Mouse (Mus musculus) forebrain, embryonic 10.5 days (tissue): ENCODE results near the gene Sfxn1. TPM values are rescaled to one million over a fixed set of nuclear protein-coding genes. Genes with fewer than 3 reads are reported as not detected.

ENCODE experiments used
- DNase-seq: peaks from one replicate; pipeline ENCODE4 v3.0.0-alpha.2; 2017; ENCODE audit warnings: low spot score; ENCODE audit errors: extremely low spot score
- H3K27ac ChIP-seq: fragments of 300-500 bp; sonication (generic); 2 replicates; pipeline ENCODE4 v1.5.1; 2016; ENCODE audit warnings: mild to moderate bottlenecking
- H3K27me3 ChIP-seq: fragments of 300-500 bp; sonication (generic); 2 replicates; pipeline ENCODE4 v1.6.1; 2016; ENCODE audit warnings: mild to moderate bottlenecking; ENCODE audit not compliant: poor library complexity, severe bottlenecking
- H3K36me3 ChIP-seq: fragments of 300-500 bp; sonication (generic); replicated peaks from 2 replicates; pipeline ENCODE4 v1.6.1; 2016; ENCODE audit warnings: mild to moderate bottlenecking, moderate library complexity
- H3K4me1 ChIP-seq: fragments of 300-500 bp; sonication (generic); 2 replicates; pipeline ENCODE4 v1.6.1; 2016
- H3K4me3 ChIP-seq: fragments of 300-500 bp; sonication (generic); 2 replicates; pipeline ENCODE4 v1.5.1; 2016; ENCODE audit warnings: mild to moderate bottlenecking, moderate library complexity
- H3K9me3 ChIP-seq: fragments of 300-500 bp; sonication (generic); 2 replicates; pipeline ENCODE4 v1.6.1; 2016; ENCODE audit warnings: mild to moderate bottlenecking, moderate library complexity
- WGBS: fragments of 180-500 bp; shearing (Covaris S2); methylation state at CpG from one replicate; pipeline ENCODE4 v1.1.7; 2016; 5-methylcytosine and 5-hydroxymethylcytosine counted together
- polyA plus RNA-seq: library from polyadenylated mRNA; unstranded; fragments of >200 nt; fragmentation: Nextera tagmentation; extraction: Ambion mirVana; gene quantifications from 2 replicates; pipeline ENCODE4 v1.2.1, GENCODE M21; 2016

Gene Sfxn1
- polyA plus RNA-seq: 96.2 and 98.2 TPM in 2 replicates

DNA sequence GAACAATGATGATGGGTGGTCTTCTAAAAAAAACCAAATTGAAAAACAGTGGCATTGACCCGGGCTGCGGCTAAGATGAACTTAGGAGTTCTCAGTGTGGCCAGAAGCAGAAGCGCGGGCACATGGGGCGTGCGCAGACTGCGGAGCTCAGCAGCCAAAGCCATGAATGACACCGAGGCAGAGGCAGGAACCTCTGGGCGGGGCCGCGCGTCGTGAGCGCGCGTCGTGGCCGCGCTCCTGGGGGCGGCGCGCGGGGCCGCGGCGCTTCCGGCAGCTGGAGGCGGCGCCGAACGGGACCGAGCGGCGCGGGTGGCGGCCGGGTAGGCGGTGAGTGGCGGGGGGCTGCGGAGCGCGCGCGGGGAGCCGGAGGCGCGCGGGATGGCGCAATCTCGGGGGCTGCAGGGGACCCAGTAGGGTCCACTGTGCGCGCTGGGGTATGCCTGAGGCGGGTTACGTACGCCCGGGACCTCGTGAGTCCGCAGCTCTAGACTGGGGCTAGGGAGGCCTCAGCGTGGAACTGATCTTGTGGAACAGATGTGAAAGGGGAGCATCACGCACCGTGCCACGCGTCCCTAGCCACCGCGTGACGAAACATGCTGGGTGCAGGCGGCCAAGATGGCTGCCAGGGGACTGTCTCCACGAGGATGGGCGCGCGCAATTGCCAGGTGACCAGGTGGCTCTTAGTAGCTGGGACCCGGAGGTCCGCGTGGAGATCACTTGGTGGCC is at the start of gene Sfxn1:
TSS of gene Sfxn1 (plus strand) at position 264 of the 726 bp plus-strand sequence.
- H3K4me3 ChIP-seq: peak within 1 kb of the TSS; percentile 74
- under 1% methylated on average over 74 of the region's 74 CpGs for WGBS
- H3K4me1 ChIP-seq: peaks cover 37% of the 10 kb centered on the region
- peak within 1 kb of the TSS; percentile 97 for H3K27ac ChIP-seq
- peaks cover 23% of the 10 kb centered on the region for H3K36me3 ChIP-seq
- no peaks in the 10 kb centered on the region for H3K9me3 ChIP-seq
- peaks cover 17% of the 10 kb centered on the region; the same call in 1 of the 2 replicates for H3K27me3 ChIP-seq
- peak; percentile 72 for DNase-seq

DNA sequence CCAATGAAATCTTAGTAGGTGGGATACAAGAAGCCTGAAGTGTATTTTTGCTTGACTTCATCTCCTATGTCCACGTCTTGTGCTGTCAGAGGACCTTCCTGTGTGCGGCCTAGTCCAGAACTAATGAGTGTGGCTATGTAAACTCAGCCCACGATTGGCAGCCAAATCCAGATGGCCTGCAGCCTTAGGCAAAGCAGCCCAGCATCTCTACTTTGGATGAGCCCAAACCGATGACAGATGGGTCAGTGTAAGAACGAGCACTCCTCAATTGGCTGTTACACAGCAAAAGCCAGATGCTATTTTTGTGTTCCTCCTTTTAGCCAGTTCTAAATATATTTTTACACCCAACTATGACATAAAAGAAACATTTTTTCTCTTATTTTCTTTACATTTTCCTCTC is 48.4 kb upstream of the Sfxn1 start:
- no peaks in the 10 kb centered on the region for H3K27me3 ChIP-seq
- DNase-seq: no peak
- 62% methylated on average over 5 of the region's 5 CpGs for WGBS

DNA sequence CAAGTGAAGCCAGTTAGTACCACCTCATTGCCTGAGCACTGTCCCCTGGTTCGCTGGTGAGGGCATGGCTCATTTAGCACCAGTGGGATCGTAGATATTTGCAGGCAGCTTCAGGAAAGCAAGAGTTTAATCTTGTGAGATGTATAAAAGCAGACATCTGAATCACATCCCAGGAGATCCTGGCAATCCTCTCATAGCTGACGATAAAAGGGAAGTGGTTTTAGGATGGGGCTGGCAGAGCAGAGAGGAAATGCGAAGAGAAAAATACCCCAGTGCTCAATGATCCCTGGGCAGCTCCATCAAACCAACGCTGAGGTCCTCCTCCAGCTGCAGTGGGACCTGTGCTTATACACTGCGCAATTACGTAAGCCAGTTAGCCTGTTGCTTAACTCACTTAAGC is 44.6 kb upstream of the Sfxn1 start:
- H3K27ac ChIP-seq: no peak overlapping the region
- WGBS: 88% methylated on average over 7 of the region's 7 CpGs
- no peaks in the 10 kb centered on the region for H3K27me3 ChIP-seq
- H3K4me1 ChIP-seq: no peaks in the 10 kb centered on the region
- DNase-seq: no peak
- H3K36me3 ChIP-seq: no peaks in the 10 kb centered on the region
- no peak overlapping the region for H3K4me3 ChIP-seq
- 0 out of 2 replicates have a peak, but pooled peaks cover 3% of the 10 kb centered on the region for H3K9me3 ChIP-seq

More for the DNA sequence above, 48.4 kb upstream of the Sfxn1 start:
- Histone ChIP-seq H3K27ac (no peak overlapping the region), H3K9me3 (no peaks in the 10 kb centered on the region), H3K4me3 (no peak overlapping the region), H3K4me1 (no peaks in the 10 kb centered on the region), H3K36me3 (no peaks in the 10 kb centered on the region)

DNA sequence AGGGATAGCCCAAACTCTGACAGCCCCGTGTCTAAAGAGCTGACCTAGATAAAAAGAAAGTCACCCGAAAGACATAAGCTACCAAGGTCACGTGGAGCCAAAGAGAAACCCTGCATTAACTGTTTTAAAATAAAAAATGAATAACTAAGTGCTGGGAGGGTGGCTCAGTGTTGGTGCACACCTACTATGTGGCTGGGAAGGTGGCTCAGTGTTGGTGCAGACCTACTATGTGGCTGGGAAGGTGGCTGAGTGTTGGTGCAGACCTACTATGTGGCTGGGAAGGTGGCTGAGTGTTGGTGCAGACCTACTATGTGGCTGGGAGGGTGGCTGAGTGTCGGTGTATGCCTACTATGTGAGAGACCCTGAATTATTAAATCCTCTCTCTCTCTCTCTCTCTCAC is 38.0 kb upstream of the Sfxn1 start:
- Histone ChIP-seq H3K4me3 (no peak overlapping the region), H3K27ac (no peak overlapping the region), H3K4me1 (no peaks in the 10 kb centered on the region), H3K36me3 (no peaks in the 10 kb centered on the region), H3K9me3 (0 out of 2 replicates have a peak, but pooled peaks cover 1% of the 10 kb centered on the region), H3K27me3 (no peaks in the 10 kb centered on the region)
- WGBS: 87% methylated on average over 4 of the region's 4 CpGs
- no peak for DNase-seq

DNA sequence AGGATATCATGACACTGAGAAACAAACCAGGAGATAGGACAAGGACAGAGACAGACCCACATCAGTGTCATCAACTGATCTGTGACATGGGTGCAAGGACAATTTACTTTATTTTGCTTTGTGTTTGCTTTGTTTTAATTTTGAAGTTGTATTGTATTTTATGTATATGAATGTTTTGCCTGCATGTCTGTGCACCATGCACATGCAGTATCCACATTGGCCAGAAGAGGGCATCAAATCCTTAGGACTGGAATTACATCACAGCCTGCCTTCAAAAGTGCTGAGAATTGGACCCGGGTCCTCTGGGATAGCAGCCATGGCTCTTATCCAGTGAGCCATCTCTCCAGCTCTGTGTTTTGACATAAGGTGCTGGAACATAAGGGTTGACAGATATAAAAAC is 36.1 kb upstream of the Sfxn1 start:
- DNase-seq: no peak
- WGBS: 58% methylated on average over 1 of the region's 1 CpGs

DNA sequence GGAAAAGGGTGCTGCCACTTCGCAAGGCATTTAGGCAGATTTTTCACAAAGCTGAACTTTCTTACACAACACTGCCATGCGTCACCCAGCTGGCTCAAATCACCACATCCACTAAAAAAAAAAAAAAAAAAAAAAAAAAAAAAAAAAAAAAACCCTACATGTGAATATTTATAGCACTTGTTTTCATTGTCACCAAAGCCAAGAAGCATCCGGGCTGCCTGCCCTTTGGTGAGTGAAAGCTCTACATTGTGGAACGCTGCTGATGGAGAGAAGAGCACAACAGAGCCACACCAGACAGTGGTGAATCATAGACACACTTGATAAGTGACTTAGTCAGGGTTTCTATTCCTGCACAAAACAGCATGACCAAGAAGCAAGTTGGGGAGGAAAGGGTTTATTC is 33.7 kb upstream of the Sfxn1 start:
- H3K27me3 ChIP-seq: no peaks in the 10 kb centered on the region
- H3K9me3 ChIP-seq: no peaks in the 10 kb centered on the region
- H3K4me3 ChIP-seq: no peak overlapping the region
- H3K36me3 ChIP-seq: no peaks in the 10 kb centered on the region
- 91% methylated on average over 4 of the region's 4 CpGs for WGBS
- H3K4me1 ChIP-seq: no peaks in the 10 kb centered on the region; the same call in 1 of the 2 replicates
- no peak for DNase-seq
- no peak overlapping the region for H3K27ac ChIP-seq

More for the DNA sequence above, 36.1 kb upstream of the Sfxn1 start:
- H3K27me3 ChIP-seq: no peaks in the 10 kb centered on the region
- no peak overlapping the region for H3K27ac ChIP-seq
- H3K9me3 ChIP-seq: no peaks in the 10 kb centered on the region
- no peaks in the 10 kb centered on the region for H3K4me1 ChIP-seq
- H3K36me3 ChIP-seq: no peaks in the 10 kb centered on the region
- no peak overlapping the region for H3K4me3 ChIP-seq

DNA sequence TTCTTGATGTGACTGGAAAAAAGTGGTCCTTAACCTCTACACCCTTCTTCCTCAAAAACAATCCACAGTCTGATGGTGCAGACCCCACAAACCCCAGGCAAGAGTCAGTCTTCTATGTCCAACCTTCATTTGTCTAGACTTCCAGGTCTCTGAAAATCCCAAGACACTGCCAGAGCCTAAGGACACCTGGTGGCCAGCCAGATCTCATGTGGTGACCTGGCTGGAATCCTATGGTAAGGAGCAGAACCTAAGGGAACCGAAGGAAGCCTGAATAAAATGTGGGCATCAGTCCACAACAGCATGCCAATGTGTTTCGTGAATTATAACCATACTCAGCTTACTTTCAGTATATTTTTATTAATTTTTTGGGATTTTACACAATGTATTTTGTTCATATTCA is 31.4 kb upstream of the Sfxn1 start:
- Histone ChIP-seq H3K4me3 (no peak overlapping the region), H3K27me3 (no peaks in the 10 kb centered on the region), H3K36me3 (no peaks in the 10 kb centered on the region), H3K27ac (no peak overlapping the region), H3K9me3 (no peaks in the 10 kb centered on the region), H3K4me1 (no peaks in the 10 kb centered on the region; the same call in 1 of the 2 replicates)
- WGBS: 92% methylated on average over 2 of the region's 2 CpGs
- DNase-seq: no peak

DNA sequence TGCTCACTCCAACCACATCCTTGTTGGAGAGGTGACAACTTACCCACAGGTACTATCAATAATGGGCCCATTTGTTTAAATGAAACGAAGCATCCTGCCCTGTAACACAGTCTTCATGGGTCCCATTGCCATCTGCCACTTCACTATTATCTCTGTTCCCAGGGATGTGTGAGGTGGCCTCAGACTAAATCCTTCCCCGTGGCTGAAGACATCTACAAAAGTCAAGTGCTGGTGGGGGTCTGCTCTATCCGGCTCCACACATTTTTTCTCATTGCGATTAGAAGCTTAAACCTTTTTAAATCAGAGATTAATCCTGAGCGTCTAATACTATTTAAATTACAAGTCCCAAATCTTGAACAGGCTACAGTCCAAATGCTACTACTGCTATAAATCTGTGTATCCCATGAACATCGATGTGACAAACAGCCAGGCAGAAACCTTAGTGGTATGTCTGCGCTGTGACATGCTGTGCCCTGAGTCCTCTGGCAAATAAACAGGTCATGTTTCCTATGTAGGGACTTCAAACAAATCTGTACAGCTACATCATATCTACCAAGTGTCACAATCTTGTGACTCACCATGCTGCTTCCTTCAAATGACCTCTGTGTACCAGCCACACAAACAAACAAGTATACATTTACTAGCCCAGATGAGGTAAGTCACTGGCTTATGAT is 22.9 kb upstream of the Sfxn1 start:
- H3K36me3 ChIP-seq: no peaks in the 10 kb centered on the region
- H3K27me3 ChIP-seq: peaks cover 12% of the 10 kb centered on the region
- H3K27ac ChIP-seq: no peak overlapping the region
- DNase-seq: no peak
- H3K4me1 ChIP-seq: peaks cover 6% of the 10 kb centered on the region; the same call in 1 of the 2 replicates
- no peak overlapping the region for H3K4me3 ChIP-seq
- WGBS: 82% methylated on average over 7 of the region's 7 CpGs
- H3K9me3 ChIP-seq: no peaks in the 10 kb centered on the region

DNA sequence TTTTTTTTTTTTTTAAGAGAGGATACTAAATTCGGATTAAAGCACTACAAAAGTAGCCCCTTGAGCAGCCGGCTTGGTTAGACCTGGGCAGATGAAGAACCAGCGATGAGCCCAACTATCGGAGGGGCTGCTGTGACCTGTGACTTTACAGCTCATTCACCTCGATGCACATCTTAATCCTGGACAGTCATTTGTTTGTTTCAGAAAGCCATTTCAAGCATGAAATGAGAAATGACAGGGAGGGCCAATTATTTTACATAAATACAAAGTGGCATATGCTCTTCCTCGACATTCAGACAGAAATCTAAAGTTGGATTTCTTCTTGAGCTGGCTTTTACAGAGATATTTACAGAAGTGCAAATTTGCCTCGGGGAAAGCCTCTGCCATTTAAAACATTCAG is 20.0 kb upstream of the Sfxn1 start:
- H3K27me3 ChIP-seq: peaks cover 38% of the 10 kb centered on the region
- H3K36me3 ChIP-seq: no peaks in the 10 kb centered on the region
- H3K4me1 ChIP-seq: peaks cover 22% of the 10 kb centered on the region
- H3K27ac ChIP-seq: no peak overlapping the region
- no peaks in the 10 kb centered on the region for H3K9me3 ChIP-seq
- DNase-seq: no peak
- WGBS: 55% methylated on average over 7 of the region's 7 CpGs
- no peak overlapping the region for H3K4me3 ChIP-seq

DNA sequence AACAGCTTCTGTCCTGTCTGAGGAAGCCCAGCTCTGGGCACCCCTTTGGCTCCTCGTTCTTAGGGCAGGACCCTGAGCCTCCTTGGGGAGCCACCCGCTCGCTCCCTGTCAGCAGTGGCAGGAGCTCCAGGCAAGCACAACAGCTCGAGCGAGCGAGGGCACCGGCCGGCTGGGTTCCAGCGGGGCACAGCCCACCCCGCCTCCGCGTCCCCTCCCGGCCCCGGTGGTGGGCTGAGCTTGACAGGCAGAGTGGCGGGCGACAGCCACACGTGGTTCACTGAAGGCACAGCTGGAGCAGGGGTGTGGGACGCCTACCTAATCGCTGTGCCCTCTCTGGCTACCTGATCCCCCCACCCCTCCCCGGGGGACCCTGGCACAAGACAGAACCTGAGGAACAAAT is 16.7 kb upstream of the Sfxn1 start:
- DNase-seq: peak; percentile 29
- H3K4me3 ChIP-seq: peak overlapping the region; percentile 66
- WGBS: 0% methylated on average over 20 of the region's 20 CpGs
- peaks cover 22% of the 10 kb centered on the region for H3K4me1 ChIP-seq
- peak overlapping the region; percentile 44; the same call in 1 of the 2 replicates for H3K27ac ChIP-seq
- H3K36me3 ChIP-seq: no peaks in the 10 kb centered on the region
- H3K9me3 ChIP-seq: no peaks in the 10 kb centered on the region
- peaks cover 47% of the 10 kb centered on the region for H3K27me3 ChIP-seq

DNA sequence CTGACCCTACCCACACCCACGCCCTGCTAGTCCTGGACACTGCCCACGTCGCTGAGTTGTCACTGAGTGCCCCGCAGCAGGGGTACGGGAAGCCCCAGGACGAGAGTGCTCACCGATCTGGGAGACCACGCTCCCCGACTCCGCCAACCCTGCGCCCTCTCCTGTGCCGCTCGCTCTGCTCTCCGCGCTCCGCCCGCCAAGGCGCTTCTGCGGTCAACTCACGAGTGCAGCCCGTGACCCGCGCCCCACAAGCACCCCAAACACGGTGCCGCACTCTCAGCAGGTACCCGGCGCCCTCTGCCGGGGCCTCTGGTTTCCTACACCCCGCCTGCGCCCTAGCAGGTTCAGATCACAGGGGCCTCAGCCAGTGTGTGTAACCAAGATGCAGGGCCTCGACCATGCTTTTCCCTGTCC is 16.2 kb upstream of the Sfxn1 start, which contains the start of gene Drd1:
TSS of gene Drd1 (minus strand) at position 258 of the 414 bp plus-strand sequence.
- Histone ChIP-seq H3K27ac (peak within 1 kb of the TSS; percentile 49; the same call in 1 of the 2 replicates), H3K9me3 (no peaks in the 10 kb centered on the region), H3K27me3 (peaks cover 47% of the 10 kb centered on the region), H3K36me3 (no peaks in the 10 kb centered on the region), H3K4me1 (peaks cover 22% of the 10 kb centered on the region), H3K4me3 (peak within 1 kb of the TSS; percentile 66)
- WGBS: under 1% methylated on average over 31 of the region's 31 CpGs
- DNase-seq: peak; percentile 74

DNA sequence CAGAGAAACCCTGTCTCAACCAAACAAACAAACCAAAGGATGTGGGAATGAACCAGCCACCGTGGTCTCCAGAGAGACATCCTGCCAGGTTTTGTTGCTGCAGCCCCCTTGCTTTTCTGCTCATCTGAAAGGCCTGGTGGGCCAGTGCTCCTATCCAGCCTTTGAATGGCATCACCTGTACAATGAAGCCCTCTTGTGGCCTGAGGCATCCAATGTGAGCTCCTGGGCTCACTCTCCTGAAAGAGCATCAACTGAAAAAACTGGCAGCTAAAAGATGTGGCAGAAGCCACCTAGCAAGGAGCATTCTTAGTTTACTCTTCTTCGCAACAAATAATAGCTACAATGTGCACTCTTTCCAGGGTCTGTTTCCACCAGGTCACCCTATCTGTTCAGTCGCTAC is 9.6 kb upstream of the Sfxn1 start:
- peaks cover 22% of the 10 kb centered on the region; the same call in 1 of the 2 replicates for H3K27me3 ChIP-seq
- H3K36me3 ChIP-seq: no peaks in the 10 kb centered on the region
- no peaks in the 10 kb centered on the region for H3K9me3 ChIP-seq
- H3K4me1 ChIP-seq: no peaks in the 10 kb centered on the region
- WGBS: 91% methylated on average over 3 of the region's 3 CpGs
- H3K27ac ChIP-seq: no peak overlapping the region
- DNase-seq: no peak
- no peak overlapping the region for H3K4me3 ChIP-seq

DNA sequence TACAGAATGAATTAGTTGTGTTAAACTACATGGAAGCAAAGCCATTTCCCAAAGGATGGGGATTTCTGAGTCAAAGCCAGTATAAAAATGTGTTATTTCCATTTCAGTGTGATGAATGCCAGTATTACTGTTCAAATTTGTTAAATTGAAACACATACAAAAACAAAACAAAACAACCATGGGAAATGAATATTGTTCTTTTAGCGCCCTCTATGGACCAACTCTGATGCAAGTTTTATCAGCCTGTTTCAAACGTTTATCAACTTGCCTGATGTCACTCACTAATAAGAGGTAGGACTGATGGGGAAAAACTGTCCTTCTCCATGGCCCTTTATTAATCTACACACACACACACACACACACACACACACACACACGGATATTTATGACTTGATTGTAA is 8.4 kb upstream of the Sfxn1 start:
- Histone ChIP-seq H3K4me3 (no peak overlapping the region), H3K9me3 (no peaks in the 10 kb centered on the region), H3K27ac (no peak overlapping the region), H3K36me3 (no peaks in the 10 kb centered on the region), H3K27me3 (peaks cover 19% of the 10 kb centered on the region; the same call in 1 of the 2 replicates), H3K4me1 (peaks cover 12% of the 10 kb centered on the region)
- WGBS: 3% methylated on average over 3 of the region's 3 CpGs
- no peak for DNase-seq
